Mouse (Mus musculus) embryonic facial prominence, embryonic 13.5 days (tissue): ENCODE data around the gene Cpne5. TPM values are rescaled to one million over a fixed set of nuclear protein-coding genes. Genes with fewer than 3 reads are reported as not detected.
"Not testable (repeated sequence)": the region's sequence is repeated elsewhere in the genome, so short reads cannot be mapped to it uniquely, and the experiment has no call there.

Experiments used
- ATAC-seq: fragments of 200-750 bp; cut with Nextera tagmentation; 2 replicates; pipeline ENCODE4 v1.8.0; 2017; ENCODE audit warnings: low read depth; ENCODE audit not compliant: insufficient number of reproducible peaks, insufficient read depth, low FRiP score, low TSS enrichment
- H3K27ac ChIP-seq: fragments of 300-500 bp; sonication (generic); 2 replicates; pipeline ENCODE4 v1.5.1; 2015; ENCODE audit warnings: moderate library complexity, mild to moderate bottlenecking, inconsistent platforms
- H3K27me3 ChIP-seq: fragments of 300-500 bp; sonication (generic); 2 replicates; pipeline ENCODE4 v1.6.1; 2015; ENCODE audit warnings: mild to moderate bottlenecking, inconsistent platforms
- H3K36me3 ChIP-seq: fragments of 300-500 bp; sonication (generic); 2 replicates; pipeline ENCODE4 v1.6.1; 2015; ENCODE audit warnings: mild to moderate bottlenecking, inconsistent platforms
- H3K4me1 ChIP-seq: fragments of 300-500 bp; sonication (generic); 2 replicates; pipeline ENCODE4 v1.6.1; 2015; ENCODE audit warnings: inconsistent platforms
- H3K4me2 ChIP-seq: fragments of 300-500 bp; sonication (generic); 2 replicates; pipeline ENCODE4 v1.6.1; 2015; ENCODE audit warnings: moderate library complexity, mild to moderate bottlenecking, inconsistent platforms
- H3K4me3 ChIP-seq: fragments of 300-500 bp; sonication (generic); 2 replicates; pipeline ENCODE4 v1.5.1; 2015; ENCODE audit warnings: mild to moderate bottlenecking, inconsistent platforms
- H3K9ac ChIP-seq: fragments of 300-500 bp; sonication (generic); 2 replicates; pipeline ENCODE4 v1.6.1; 2015; ENCODE audit warnings: mild to moderate bottlenecking, inconsistent platforms
- H3K9me3 ChIP-seq: fragments of 300-500 bp; sonication (generic); 2 replicates; pipeline ENCODE4 v1.6.1; 2016; ENCODE audit warnings: inconsistent platforms
- WGBS: fragments of 180-500 bp; shearing (Covaris S2); methylation state at CpG from one replicate; pipeline ENCODE4 v1.1.7; 2015; ENCODE audit warnings: mixed read lengths; 5-methylcytosine and 5-hydroxymethylcytosine counted together
- polyA plus RNA-seq: library from polyadenylated mRNA; unstranded; fragments of >200 nt; fragmentation: Nextera tagmentation; extraction: Ambion mirVana; gene quantifications from 2 replicates; pipeline ENCODE4 v1.2.1, GENCODE M21; 2015

Cpne5 gene
- polyA plus RNA-seq, result 28.1 and 36.0 TPM in 2 replicates

DNA sequence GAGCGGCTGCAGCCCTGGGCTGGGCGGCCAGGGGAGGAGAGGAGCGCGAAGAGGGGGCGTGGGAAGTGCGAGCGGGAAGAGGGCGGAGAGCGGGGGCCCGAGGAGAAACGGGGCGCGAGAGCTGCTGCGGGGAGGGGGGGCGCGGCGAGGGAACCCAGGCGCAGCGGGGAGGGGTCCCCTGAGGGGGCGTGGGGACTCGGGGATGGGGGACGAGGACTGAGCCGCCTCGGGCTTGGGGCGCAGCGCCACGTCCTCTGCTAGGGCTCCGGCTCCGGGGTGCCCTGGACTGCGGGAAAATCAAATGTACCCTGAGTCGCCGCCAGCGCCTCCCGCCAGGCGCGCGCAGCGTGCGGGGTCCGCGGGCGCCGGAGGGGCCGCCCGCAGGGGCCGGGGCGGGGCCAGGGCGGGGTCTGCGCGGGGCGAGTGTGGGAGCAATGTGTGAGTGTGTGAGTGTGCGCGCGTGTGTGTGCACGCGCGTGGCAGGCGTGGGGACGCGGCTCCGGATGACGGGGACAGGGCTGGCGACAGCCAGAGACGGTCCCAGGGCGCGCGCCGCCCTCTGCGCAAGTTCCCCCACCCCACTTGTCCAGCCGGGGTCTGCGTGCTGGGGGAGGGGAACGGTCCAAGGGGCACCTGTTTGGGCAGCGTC, at the start of gene Cpne5:
TSS of gene Cpne5 (minus strand) at position 396 of the 649 bp plus-strand sequence.
- Histone ChIP-seq H3K4me3 (peak within 1 kb of the TSS; percentile 67), H3K27ac (no peak within 1 kb of the TSS), H3K4me2 (peak within 1 kb of the TSS; percentile 99), H3K36me3 (no peaks in the 10 kb centered on the region), H3K27me3 (peaks cover 50% of the 10 kb centered on the region), H3K9me3 (no peaks in the 10 kb centered on the region), H3K9ac (peak within 1 kb of the TSS; percentile 75), H3K4me1 (peaks cover 41% of the 10 kb centered on the region)
- under 1% methylated on average over 57 of the region's 73 CpGs for WGBS
- peak; percentile 40; the same call in 1 of the 2 replicates for ATAC-seq

DNA sequence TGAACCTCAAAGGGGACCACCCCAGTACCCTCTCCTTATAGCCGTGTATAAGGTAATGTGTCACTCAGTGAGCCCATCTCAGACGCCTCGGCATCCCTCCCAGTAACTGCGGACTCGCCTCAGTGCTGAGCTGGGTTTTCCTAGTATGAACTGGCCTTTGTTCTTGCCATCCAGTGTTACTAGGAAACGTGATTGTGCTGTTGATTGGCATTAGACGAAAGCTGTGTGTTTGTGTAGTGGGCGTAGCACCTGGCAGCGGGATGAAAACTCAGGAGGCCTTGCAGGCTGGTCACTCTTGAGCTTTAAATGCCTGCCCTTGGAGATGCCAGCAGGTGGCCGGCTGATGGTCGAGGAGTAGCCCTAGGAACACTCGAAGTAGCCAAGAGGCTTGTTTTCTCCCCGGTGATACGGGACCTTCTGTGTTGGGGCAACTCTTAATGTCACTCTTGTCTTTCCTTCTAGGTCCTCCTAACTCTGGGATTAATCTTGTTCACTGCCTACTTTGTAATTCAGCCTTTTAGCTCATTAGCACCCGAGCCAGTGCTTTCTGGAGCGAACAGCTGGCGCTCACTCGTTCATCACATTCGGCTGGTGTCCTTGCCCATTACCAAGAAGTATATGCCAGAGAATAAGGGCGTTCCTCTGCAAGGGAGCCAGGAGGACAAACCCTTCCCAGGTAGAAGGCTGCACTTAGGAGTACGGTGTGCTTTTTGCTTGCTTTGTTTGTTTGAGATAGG, 44.4 kb upstream of the Cpne5 start:
- H3K9me3 ChIP-seq, result no peaks in the 10 kb centered on the region
- ATAC-seq, result no peak
- no peak overlapping the region for H3K4me3 ChIP-seq
- peaks cover 52% of the 10 kb centered on the region for H3K36me3 ChIP-seq
- WGBS, result 76% methylated on average over 21 of the region's 21 CpGs
- H3K9ac ChIP-seq, result no peak overlapping the region
- H3K27ac ChIP-seq, result no peak overlapping the region
- no peak overlapping the region for H3K4me2 ChIP-seq
- H3K4me1 ChIP-seq, result no peaks in the 10 kb centered on the region
- H3K27me3 ChIP-seq, result no peaks in the 10 kb centered on the region

DNA sequence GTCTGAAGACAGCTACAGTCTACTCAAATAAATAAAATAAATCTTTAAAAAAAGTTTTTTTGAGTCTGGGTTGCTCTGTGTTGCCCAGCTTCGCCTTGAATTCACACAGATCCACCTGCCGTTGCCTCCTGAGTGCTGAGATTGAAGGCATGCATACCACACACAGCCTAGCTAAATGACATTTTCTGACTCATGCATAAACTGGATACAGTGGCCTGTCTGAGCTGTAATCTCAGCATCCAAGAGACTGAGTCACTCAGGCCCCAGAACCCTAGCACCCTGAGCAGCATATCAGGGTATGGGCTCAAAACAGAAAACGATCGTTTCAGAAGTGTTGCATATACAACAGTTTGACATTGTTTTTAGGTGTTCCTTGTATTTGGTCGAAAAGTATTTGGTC, 43.6 kb upstream of the Cpne5 start:
- 86% methylated on average over 5 of the region's 5 CpGs for WGBS
- Histone ChIP-seq H3K4me1 (no peaks in the 10 kb centered on the region), H3K4me2 (no peak overlapping the region), H3K9me3 (no peaks in the 10 kb centered on the region), H3K36me3 (peaks cover 52% of the 10 kb centered on the region), H3K4me3 (no peak overlapping the region), H3K9ac (no peak overlapping the region), H3K27me3 (no peaks in the 10 kb centered on the region), H3K27ac (no peak overlapping the region)
- no peak for ATAC-seq

DNA sequence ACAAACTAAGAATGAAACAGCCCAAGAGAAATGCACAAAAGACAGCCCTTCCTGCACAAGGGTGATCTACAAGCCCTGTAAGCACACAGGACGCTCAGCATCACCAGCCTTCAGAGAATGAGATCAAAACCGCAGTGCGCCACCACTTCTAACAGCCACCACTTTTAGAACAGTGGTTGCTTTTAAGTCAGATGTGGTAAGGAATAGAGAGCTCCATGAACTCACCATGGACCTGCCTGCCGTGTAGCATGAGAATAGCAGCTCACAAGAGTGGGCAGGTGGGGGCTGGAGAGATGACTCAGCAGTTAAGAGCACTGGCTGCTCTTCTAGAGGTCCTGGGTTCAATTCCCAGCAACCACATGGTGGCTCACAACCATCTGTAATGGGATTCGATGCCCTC, 42.5 kb upstream of the Cpne5 start:
- Histone ChIP-seq H3K9me3 (no peaks in the 10 kb centered on the region), H3K4me1 (no peaks in the 10 kb centered on the region), H3K27ac (no peak overlapping the region), H3K4me3 (no peak overlapping the region), H3K27me3 (no peaks in the 10 kb centered on the region), H3K4me2 (no peak overlapping the region), H3K36me3 (peaks cover 43% of the 10 kb centered on the region), H3K9ac (no peak overlapping the region)
- WGBS, result 89% methylated on average over 5 of the region's 5 CpGs
- ATAC-seq, result no peak

DNA sequence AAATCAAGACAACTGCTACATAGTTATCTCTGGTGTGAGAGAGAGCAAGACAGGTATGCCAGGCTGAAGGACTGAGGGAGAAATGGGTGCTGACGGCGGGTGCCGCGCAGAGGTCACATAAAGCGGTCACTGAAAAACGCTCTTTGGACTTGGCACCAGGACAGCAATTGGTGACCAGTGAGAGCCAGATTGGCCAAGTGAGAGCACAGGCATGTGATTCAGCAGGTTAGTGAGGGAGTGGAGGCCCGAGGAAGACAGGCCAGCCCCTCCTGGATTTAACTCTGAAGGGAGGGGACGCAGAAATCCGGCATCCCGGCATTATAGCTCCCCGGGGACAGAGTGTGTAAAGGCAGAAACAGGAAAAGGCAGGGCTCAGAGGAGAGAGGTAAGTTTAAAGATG, 35.9 kb upstream of the Cpne5 start:
- Histone ChIP-seq H3K9me3 (no peaks in the 10 kb centered on the region), H3K27me3 (no peaks in the 10 kb centered on the region), H3K9ac (0 out of 2 replicates have a peak overlapping the region, but pooled peaks have one; percentile 11), H3K27ac (no peak overlapping the region), H3K36me3 (peaks cover 6% of the 10 kb centered on the region; the same call in 1 of the 2 replicates), H3K4me3 (no peak overlapping the region), H3K4me2 (no peak overlapping the region), H3K4me1 (peaks cover 6% of the 10 kb centered on the region)
- 77% methylated on average over 11 of the region's 11 CpGs for WGBS
- ATAC-seq, result no peak

DNA sequence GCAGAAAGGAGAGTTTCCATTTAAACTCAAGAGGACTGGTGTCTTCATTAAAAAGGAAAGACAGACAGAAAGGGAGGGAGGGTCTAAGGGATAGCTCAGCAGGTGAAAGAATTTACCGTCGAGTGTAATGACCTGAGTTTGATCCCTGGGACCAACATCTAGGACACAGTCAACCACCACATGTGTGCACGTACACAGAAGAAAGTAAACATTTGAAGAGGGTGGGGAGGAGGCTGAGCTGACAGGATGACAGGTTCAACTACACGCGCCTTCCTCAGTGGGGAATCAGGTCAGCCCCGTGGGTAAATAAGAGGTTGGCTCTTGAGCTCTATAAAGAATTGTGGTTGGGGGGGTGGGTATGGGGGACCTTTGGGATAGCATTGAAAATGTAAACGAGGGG, 35.2 kb upstream of the Cpne5 start:
- Histone ChIP-seq H3K4me2 (no peak overlapping the region), H3K27me3 (no peaks in the 10 kb centered on the region), H3K27ac (no peak overlapping the region), H3K9me3 (no peaks in the 10 kb centered on the region), H3K36me3 (peaks cover 6% of the 10 kb centered on the region; the same call in 1 of the 2 replicates), H3K9ac (no peak overlapping the region), H3K4me3 (no peak overlapping the region), H3K4me1 (peaks cover 8% of the 10 kb centered on the region)
- no peak for ATAC-seq
- 82% methylated on average over 7 of the region's 7 CpGs for WGBS

DNA sequence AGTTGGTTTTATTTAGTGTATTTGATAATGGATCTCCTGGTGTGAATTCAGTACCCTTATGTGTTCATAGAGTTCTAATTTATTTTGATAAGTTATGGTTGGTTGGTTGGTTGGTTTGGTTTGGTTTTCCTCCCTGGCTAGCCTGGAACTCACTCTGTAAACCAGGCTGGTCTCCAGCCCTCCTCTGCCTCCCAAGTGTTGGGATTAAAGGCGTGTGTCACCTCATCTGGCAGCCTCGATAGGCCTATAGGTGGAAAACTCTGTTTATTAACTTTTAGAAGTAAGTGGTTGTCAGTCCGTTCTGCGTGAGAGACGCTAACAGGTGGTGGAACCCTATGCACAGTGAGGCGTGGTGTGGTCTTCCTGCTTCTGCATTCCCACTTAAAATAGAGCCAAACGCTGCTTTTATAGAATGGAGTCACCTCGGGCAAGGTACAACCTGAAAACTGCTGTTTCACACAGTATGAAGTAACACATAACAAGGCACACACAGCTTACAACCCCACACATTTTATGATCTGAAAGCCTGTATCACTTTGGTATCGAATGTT, 32.3 kb upstream of the Cpne5 start:
- 90% methylated on average over 9 of the region's 9 CpGs for WGBS
- H3K9me3 ChIP-seq, result no peaks in the 10 kb centered on the region
- no peak overlapping the region for H3K27ac ChIP-seq
- H3K4me1 ChIP-seq, result peaks cover 15% of the 10 kb centered on the region
- no peak for ATAC-seq
- H3K9ac ChIP-seq, result peak overlapping the region; percentile 97; the same call in 1 of the 2 replicates
- H3K4me2 ChIP-seq, result peak overlapping the region; percentile 66
- H3K4me3 ChIP-seq, result peak overlapping the region; percentile 87
- no peaks in the 10 kb centered on the region for H3K27me3 ChIP-seq
- no peaks in the 10 kb centered on the region for H3K36me3 ChIP-seq

DNA sequence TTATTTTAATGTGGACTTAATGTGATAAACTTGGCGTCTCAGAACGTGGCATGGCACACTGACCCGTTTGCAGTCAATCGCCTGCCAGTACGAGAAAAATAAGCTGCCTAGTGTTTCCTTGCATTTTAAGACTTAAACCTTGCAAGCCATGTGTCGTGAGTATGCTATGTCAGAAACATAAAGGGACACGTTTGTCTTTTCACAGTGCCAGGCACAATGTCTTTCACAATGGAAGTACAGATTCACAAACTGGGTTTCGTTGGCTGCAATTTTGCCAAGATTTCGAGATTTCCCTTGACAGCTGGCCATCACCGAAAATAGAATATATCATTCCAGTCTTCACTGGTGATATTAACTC, 31.4 kb upstream of the Cpne5 start:
- WGBS, result 19% methylated on average over 10 of the region's 10 CpGs
- Histone ChIP-seq H3K4me3 (peak overlapping the region; percentile 87), H3K9me3 (no peaks in the 10 kb centered on the region), H3K27ac (peak overlapping the region; percentile 95), H3K36me3 (no peaks in the 10 kb centered on the region), H3K4me1 (peaks cover 19% of the 10 kb centered on the region), H3K4me2 (peak overlapping the region; percentile 66), H3K9ac (peak overlapping the region; percentile 97), H3K27me3 (no peaks in the 10 kb centered on the region)
- no peak for ATAC-seq

DNA sequence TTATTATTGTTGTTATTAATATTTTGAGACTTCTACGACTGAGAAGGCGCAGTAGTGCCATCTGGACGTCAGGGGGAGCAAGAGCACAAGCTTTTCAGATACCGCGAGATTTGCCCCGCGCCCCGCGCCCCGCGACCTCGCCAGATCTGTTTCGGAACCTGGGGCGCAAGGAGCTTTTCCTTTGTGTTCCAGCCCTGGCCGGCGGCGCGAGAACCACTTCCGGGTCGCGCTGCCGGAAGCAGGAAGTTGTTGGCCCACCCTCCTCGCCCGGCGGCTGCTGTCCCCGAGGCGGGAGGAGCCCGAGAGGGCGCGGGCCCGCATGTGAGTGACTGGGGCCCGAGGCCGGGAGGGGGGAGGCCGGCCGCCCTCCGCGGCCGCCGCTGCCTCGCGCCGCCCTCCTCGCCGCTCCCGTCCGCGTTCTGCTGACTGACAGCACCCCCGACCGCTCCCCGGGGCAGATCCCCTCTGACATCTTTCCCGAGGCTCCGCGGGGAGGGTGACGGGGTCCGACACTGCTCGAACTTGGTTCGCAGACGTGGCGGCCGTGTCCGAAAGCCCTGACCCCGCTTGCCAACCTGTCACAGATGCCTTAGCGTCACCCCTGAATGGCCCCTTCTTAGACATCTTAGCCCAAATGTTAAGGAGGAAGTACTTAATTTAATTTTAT, 30.8 kb upstream of the Cpne5 start, which contains the start of gene BC004004:
TSS of gene BC004004 (plus strand) at position 107 of the 667 bp plus-strand sequence.
- H3K4me3 ChIP-seq, result peak within 1 kb of the TSS; percentile 87
- peak within 1 kb of the TSS; percentile 66 for H3K4me2 ChIP-seq
- no peaks in the 10 kb centered on the region for H3K36me3 ChIP-seq
- H3K9me3 ChIP-seq, result no peaks in the 10 kb centered on the region
- H3K9ac ChIP-seq, result peak within 1 kb of the TSS; percentile 97
- no peaks in the 10 kb centered on the region for H3K27me3 ChIP-seq
- peaks cover 21% of the 10 kb centered on the region for H3K4me1 ChIP-seq
- under 1% methylated on average over 53 of the region's 63 CpGs for WGBS
- peak; percentile 81 for ATAC-seq
- peak within 1 kb of the TSS; percentile 95 for H3K27ac ChIP-seq

DNA sequence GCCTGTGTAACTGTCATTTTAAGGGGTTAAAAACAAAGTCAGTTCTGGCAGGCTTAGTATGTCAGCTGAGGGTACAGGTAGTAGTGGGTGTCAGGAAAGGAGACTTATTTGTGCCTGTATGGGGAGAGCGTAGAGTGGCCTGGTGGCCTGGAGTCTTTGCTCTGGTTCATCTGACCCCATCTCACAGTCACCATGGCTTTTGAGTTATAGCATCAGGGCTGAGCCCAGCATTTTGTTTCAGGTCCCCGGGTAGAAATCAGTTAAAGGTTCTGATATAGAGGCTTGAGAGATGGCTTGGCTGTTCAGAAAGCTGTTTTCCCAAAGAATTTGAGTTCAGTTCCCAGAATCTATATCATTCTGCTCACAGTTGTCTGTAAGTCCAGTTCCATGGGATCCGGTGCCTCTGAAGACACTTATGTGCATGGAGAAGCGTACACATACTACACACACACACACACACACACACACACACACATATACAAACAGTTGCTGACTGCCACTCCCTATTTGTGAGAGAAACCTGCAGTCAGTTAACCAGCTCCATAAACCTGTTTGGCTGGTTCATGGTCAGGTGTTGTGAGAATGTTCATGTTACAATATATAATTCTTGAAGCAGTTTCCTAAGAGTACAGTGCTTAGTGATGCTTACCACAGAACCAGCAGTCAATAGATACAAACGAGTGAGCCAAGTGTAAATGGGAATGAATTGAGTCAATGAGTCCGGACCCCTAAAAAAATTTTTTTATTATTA, 30.1 kb upstream of the Cpne5 start:
- no peaks in the 10 kb centered on the region for H3K9me3 ChIP-seq
- H3K4me1 ChIP-seq, result peaks cover 22% of the 10 kb centered on the region
- H3K27me3 ChIP-seq, result no peaks in the 10 kb centered on the region
- ATAC-seq, result no peak; the same call in 1 of the 2 replicates
- H3K36me3 ChIP-seq, result no peaks in the 10 kb centered on the region
- peak overlapping the region; percentile 66 for H3K4me2 ChIP-seq
- H3K4me3 ChIP-seq, result peak overlapping the region; percentile 87
- H3K9ac ChIP-seq, result peak overlapping the region; percentile 97
- H3K27ac ChIP-seq, result peak overlapping the region; percentile 95
- 50% methylated on average over 6 of the region's 6 CpGs for WGBS

DNA sequence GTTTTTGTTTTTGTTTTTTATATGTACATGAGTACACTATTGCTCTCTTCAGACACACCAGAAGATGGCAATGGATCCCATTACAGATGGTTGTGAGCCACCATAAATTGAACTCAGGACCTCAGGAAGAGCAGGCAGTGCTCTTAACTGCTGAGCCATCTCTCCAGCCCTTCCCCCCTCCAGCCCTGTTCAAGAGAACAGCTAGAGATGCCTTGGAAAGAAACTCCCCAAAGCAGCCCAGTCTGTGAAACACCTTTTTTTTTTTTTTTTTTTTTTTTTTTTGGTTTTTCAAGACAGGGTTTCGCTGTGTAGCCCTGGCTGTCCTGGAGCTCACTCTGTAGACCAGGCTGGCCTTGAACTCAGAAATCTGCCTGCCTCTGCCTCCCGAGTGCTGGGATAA, 29.1 kb upstream of the Cpne5 start:
- H3K9ac ChIP-seq, H3K36me3 ChIP-seq, H3K27ac ChIP-seq, ATAC-seq, H3K27me3 ChIP-seq, H3K9me3 ChIP-seq, H3K4me2 ChIP-seq, H3K4me3 ChIP-seq: not testable (repeated sequence)
- WGBS, result 90% methylated on average over 2 of the region's 2 CpGs
- peaks cover 33% of the 10 kb centered on the region for H3K4me1 ChIP-seq
